Mouse (Mus musculus) Muller cell, postnatal 12 days (primary cell): Measurements from ENCODE around the gene Kat14.
A peak's percentile ranks its signal among the peaks of the same experiment; 100 is the strongest.

ENCODE experiments used
- DNase-seq: peaks from one replicate; pipeline ENCODE4 v3.0.0-alpha.2; 2015; ENCODE audit errors: inconsistent ontology term

The Kat14 gene

DNA sequence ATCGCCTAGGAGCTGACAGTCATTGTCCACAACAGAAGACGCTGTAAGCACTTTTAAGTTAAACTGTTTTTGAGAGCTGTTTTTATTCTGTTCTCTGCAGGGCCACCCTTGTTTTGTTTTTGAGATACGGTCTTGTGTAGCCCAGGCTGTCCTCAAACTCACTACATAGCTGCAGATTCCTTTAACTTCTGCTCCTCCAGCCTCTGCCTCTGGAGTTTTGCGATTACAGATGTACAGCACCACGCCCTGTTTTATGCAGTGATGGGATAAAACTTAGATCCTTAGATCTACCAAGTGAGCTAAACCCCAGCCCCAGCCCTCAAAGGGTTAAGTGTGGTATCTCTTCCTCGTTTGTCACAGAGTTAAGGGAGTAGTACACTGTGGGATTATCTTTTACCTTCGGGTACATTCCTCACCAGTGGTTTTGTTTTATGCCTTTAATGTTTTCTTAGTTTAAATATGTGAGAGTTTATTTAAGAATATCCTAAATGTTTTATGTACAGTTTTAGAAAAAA lies 13.9 kb downstream of the Kat14 start:
- DNase-seq: no peak

DNA sequence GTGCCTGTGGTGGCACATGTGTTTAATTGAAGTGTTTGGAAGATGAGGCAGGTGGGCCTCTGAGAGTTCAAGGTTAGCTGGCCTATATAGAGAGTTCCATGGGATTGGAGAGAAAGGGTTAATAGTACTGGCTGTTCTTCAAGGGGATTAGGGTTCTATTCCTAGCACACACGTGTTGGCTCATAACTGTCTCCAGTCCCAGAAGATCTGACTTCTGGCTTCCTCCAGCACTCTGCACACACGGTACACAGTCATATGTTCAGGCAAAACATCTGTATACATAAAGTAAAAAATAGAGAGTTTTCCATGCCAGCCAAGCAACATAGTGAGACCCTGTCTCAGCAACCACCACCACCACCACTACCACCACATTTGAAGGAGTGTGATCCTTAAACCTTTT lies 17.5 kb downstream of the Kat14 start:
- DNase-seq: no peak

DNA sequence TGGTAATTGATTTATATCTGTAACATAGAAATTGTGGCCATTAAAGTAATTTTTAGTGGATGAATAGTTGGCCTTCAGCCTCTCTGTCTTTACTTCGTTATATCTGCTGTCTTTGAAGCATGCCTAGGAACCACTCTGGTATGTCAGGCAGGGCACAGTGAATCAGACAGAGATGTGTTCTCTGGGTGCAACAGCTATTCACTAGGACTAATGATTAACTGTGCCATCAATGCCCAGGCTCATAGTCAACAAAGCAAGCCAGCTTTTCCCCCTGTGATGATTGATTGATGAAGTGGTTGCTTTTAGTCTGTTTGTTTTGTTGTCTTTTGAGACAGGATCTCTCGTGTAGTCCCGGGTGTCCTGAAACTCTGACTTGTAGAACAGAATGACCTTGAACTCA lies 19.6 kb downstream of the Kat14 start:
- DNase-seq: peak; percentile 32

DNA sequence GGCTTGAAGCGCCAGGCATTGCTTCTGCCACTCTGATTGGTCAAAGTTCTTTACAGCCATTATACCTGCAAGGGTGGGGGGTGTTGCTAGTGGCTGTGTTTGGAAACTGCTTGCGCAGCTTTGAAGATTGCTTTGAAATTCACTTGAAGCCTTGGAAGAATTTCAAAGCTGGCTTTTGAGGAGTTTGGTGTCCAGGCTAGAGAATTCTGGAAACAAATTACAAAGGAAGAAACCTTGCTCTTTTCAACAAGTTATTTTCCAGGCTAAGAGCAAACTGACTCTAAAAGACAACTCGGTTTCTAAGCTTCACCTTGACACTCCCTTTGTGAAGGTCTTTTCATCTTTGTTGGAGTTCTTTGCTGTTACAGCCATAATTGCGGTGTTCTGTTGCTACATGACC lies 30.7 kb downstream of the Kat14 start:
- DNase-seq: no peak

DNA sequence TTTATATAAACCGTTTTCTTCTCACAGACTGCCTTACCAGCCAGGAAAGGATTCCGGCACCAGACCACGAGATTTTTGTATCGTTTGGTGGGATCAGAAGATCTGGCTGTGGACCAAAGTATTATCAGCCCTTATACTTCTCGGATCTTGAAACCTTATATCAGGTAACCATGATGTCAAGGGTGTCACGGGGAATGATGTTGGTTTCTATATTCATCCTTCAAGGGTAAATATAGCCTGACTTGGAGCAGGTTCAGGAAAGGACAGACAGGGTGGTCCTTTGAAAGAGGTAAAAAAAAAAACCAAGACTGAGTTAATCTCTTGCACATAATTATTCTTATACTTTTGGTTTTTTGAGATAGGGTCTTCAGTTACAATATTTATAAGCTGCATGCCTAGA lies 31.9 kb downstream of the Kat14 start:
- no peak for DNase-seq

DNA sequence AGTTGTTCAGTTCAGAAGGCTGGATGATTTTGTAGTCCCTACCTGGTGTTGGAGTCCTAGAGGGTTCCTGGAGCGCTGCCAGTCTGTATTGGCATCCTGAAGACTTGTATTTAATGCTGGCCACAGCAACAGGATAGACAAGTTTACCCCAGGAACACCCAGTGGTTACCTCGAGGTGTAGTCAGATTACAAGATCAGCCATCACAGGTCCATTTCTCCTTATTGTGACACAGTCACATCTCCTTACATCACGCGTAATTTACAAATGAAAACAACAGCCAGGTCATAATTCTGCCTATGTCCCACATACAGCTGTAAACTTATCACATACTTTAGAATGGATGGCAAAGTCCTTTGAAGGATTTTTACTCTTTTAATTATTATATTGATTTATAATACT lies 40.3 kb downstream of the Kat14 start:
- no peak for DNase-seq

DNA sequence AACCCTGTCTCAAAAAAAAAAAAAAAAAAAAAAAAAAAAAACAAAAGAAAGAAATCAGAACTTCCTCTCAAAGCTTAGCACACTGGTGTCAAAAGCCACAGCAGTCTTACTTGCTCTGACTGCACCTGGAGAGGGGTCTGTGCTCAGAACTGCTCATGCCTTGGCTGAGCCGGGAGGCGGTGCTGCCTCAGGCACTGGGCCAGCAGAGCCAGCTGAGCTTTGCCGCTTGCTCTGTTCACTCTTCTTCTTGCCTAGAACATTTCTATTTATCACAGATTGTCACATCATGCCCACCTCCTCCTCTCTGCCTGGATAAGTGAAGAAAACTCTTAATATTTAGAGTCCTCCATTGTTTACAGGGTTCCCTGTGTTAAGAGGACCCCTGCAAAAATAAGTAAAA lies 41.8 kb downstream of the Kat14 start:
- DNase-seq: no peak

DNA sequence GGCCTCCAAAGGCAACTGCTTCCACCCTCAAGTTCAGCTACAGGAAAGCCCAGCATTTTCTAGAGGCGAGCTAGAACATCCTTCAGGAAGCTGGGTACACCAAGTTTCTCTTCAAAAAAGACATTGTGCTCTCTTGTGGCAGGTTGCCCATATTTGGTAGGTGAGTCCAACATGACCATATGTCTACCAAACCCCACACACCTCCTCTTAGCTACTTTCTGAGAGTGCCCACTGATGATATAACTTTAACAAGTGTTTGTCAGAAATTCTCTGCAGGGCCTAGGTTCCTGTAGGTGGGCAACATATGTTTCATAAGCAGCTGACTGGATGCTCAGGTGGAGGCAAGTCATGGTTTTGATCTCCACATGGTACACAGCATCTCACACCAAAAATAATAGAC lies 45.9 kb downstream of the Kat14 start:
- DNase-seq: no peak

DNA sequence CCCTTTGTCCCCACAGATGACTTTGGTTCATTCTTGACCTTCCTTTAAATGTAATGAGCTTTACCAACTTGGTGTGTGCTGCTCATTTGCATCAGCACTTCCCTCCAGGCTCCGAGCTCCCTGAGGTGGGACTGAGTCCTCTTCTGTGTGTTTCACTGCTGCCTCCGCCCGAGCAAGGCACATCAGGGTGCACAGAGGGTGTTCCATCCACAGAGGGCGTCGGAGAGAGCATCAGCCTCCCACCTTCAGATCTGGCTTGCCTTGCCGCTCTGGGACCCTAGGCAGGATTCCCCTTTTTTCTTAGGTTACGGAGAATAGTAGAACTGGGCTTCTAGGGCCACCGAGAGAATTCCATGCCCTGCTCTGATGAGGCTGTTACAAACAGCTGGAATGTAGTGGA lies 48.1 kb downstream of the Kat14 start:
- DNase-seq: no peak

DNA sequence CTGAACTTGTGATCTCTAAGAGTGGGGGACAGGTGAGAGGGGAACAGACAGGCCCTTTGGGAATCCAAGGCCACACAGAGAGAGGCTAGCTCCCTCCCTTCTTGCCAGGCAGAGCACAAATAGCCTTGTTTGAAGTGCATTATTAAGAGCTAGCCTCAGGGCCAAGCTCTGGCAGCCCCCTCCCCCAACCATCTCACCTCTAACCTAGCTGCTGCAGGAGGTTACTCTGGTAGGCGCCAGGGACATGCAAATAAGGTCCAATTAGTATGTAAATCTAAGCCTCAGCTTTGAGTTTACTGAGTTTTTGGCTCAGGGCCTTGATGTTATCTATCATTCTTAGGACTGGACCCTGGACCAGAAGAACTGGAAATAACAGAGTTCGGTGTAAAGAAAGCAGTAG lies 49.3 kb downstream of the Kat14 start:
- DNase-seq: no peak

DNA sequence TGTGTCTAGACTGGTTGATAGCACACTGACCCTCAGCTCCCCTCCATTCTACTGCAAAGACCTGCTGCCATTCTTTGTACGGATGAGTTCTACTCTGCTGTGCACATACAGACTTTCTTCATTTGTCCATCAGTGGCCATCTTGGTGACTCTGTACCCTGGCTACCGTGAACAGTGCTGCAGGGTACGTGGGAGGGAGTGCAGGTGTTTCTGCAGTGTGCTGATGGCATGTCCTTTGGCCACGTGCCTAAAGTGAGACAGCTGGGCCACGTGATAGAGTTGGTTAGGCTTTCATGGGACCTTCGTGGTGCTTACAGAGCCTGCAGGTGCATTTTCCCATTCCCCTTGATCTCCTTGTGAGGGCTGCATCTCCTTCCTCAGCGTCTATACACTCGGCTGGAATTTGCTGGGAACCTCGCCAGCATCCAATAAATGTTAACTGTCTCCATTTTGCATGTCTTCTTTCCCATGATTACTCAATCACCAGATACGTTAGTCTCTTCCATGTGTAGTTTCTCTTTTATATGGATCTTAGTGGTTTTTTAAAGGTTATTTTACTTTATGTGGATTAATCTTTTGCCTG lies 53.4 kb downstream of the Kat14 start:
- no peak for DNase-seq

DNA sequence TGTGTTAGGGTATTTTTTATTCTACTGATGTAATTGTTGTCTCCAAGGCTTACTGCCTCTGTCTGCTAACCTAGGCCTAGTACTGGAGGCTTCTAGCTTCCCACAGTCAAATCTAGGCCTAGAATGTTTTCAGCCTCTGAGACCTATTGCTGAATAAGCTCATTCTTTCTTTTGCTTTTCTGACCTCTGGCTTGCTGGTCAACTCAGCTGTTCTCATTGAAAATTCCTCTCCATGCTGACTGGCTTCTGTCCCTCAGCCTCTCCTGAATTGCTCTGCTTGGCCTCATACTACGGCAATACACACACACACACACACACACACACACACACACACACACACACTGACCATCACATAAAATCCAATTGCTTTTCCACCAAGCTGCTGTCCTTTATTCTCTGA lies 57.0 kb downstream of the Kat14 start:
- DNase-seq: no peak

DNA sequence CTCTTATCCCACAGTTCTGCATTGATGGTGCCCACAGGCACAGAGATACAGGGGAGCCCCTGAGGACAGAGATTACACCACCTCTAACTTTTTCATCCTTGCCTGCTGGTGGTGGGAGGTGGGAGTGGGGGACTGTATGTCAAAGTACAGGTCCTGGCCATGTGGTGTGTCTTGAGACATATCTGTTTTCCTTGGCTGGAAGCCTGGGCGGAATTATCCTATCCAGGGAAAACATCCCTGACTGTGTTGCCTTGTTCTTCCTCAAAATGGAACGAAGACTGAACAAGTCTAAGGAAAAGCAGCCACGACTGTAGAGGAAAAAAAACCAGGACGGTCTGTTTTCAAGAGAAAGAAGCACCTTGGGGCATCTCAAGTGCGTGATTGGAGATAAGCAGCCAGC lies 59.1 kb downstream of the Kat14 start:
- no peak for DNase-seq

DNA sequence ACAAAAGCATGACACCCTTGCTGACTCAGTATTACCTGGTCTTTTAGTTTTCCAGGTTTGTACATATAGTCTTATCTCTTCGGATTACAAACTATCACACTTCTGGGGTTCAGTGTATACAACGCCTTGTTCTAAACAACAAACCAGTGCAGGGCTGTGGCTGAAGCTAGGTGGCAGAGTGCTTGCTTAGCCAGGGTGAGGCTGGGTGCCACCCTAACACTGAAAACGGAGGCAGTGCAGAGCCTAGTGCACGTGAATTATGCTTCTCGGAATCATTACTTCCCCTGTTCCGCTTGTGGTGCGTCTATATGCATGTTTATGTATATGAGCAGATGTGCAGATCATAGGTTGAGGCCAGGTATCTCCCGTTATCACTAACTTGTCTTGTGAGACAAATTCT lies 59.9 kb downstream of the Kat14 start:
- DNase-seq: no peak

DNA sequence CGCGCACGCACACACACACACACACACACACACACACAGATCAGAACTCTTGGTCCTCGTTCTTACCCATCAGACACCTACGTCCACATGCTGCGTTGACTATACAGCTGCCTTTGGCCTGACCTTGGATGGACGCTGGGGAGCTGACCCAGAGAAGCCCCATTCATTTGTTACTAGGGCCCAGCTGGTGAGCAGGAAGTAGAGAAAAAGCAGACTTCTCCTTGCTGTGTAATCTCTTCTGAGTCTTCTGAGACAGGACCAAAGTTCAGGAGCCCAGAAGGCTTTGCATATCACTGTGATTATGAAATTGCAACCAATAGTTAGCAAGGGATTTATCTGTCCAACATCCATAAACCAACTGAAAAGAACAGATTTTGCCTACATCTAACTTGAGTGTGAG lies 60.4 kb downstream of the Kat14 start:
- no peak for DNase-seq

DNA sequence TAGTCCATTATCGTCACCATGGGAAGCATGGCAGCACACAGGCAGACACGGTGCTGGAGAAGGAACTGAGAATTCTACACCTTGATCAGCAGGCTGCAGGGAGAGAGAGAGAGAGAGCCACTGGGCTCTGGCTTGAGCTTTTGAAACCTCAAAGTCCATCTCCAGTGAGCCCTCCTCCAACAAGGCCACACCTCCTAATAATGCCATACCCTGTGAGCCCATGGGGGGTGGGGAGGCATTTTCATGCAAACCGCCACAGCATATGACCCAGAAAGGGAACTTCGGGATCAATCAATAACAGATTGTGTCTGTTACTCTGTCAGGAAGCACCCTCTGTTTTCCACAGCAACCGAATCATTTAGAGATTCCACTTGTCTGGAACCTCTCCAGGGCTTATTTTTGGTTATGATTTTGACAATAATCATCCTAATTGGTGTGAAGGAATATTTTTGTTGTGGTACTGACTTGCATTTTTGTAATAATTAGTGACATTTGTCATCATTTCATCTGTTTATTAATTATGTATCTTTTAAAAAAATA lies 62.6 kb downstream of the Kat14 start:
- peak; percentile 95 for DNase-seq

DNA sequence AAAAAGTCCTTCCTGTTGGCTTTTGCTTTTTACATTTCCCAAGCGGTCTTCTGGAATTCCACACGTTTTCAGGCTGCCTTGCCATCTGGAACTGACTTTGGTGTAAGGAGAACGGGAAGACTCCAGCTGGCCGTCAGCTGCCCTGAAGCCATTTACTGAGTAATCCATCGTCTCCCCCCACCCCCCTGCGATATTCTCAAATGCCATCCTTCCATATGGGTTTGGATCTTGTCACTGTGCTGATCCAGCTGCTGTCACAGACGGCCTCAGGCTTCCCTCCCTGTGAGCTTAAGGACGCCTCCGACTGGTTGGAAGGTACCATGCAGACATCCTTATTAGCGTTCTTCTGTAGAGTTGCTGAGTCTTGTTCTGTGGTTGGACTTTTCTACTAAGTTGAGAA lies 66.9 kb downstream of the Kat14 start:
- DNase-seq: no peak

DNA sequence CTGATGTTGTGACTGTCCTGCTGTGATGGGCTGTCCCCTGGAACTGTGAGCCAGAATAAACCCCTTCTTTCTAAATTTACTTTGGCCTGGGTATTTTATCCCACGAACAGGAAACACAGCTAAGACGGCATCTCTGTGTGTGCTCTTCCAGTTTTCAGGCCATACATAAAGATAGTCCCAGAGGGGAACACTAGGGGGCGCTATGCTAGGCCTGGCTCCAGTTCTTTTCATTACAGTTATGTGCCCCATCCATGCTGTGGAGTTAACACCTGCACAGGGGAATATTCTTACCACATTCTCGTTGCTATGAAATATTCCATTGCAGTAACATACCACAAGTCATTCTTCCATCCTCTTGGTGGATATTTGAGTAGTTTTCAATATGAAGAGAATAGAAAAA lies 69.6 kb downstream of the Kat14 start:
- no peak for DNase-seq

DNA sequence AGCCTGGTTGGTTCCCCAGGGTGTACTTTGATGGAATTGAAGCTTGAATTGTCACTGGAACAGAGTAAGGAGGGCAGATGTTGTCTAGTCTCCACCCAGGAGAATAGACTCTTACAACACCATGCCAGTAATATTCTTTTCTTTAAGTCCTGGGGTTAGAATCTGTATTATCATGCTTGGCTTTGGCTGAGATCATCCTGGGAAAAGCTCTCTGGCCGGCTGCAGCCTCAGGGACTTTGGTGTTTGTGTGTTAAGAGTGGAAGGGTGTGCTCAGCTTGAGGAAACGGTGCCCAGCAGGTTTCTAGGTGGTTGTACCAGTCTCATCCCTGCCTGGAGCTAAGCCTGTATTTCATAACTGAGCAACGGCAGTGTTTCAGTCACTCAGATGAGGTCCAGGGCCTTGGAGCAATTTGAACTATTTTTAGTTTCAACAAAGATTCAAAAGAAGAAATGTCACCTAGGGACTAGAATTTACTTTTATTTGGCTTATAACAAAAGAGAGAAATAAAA lies 70.5 kb downstream of the Kat14 start:
- no peak for DNase-seq

DNA sequence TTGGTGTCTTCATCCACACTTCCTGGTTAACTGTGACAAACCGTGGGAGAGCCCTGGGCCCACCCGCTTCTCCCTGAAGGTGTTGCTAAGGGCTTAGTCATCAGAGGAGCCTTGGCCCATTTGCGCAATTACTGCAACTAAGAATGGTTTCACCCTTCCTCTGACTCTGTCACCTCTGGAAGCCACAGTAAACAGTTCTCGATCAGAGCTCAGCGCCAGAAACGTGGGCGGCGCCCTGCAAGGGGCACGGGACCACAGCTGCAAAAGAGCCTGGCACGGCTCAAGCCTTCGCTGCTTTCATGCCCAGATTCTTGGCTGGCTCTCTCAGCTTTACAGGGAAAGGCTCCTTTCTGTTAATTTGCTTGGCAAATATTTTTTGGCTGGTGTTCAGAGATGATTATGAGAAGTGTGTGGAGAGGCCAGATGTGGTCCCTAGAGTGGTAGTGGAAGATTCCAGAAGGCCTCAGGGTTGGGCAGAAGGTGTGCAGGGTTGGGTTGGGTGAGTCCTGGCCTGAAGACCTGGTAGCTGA lies 72.7 kb downstream of the Kat14 start:
- DNase-seq: peak; percentile 82

DNA sequence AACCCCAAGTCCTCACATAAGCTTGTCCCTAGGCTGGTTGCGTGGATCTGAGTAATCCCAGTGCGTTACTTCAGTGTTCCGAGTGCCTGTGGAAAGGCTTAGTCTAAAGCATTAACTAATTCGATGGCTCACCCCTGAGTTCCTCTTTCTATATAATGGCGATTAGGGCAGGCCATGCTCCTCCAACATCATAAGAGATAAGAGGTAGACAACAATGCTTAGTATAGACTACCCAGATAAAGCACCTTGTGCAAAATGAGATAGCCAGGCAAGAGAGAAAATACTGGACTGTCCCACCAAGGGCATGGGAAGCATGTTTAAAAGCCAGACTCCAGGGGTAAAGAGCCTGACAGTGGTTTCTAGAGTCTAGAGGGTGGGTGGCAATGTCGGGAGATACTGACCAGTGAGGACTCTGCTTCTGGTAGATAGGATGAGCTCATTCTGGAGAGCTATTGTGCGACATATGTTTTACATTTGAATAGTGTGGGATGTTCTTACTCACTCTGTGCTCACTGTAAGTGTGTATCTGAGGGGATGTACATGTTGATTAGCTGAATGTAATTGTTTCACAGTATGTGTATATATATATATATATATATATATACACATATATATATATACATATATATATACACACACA lies 77.7 kb downstream of the Kat14 start:
- DNase-seq: no peak

DNA sequence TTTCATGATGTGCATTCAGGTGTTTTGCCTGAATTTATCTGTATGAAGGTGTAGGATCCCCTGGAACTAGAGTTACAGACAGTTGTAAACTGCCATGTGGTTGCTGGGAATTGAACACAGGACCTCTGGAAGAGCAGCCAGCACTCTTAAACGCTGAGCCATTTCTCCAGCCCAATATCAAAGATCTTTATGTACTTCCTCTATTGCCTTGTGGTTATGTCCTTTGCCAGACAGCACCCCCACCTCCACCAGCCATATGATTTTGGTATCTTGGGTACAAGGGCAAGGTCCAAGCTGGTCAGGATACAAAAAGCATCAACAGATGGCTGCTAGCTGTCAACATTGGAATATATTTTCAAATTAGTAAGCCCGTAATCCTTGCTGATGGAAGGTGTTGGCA lies 81.6 kb downstream of the Kat14 start:
- no peak for DNase-seq

DNA sequence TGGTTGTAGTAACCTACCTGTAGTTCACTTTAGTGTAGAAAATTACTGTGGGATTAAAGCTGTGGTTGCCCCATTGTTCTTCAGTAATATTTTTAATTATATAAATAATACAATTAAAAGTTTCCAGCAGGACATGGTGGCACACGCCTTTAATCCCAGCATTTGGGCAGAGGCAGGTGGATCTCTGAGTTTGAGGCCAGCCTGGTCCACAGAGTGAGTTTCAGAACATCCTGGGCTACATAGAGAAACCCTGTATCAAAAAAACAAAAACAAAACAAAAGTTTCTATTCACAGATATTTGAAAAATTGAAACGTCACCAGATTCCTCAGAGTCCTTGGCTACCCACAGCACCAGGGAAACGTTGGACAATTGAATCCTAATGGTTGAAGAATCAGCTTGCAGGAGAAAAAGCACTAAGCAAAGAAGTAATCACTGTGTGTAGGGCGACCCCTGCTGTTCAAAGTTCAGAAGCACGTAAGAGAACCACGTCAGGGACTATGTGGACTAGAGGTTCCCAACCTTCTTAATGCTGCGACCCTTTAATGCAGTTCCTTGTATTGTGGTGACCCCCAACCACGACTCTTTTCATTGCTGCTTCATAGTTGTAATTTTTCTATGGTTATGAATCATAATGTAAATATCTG lies 83.7 kb downstream of the Kat14 start:
- DNase-seq: peak; percentile 73
